Mouse (Mus musculus) intestine, postnatal 0 days (tissue): Measurements from ENCODE around the gene Sfmbt1. TPM values are rescaled to one million over a fixed set of nuclear protein-coding genes. Genes with fewer than 3 reads are reported as not detected.

Source experiments
- ATAC-seq: fragments of 200-750 bp; cut with Nextera tagmentation; 2 replicates; pipeline ENCODE4 v1.8.0; 2017; ENCODE audit warnings: mild to moderate bottlenecking, moderate TSS enrichment, moderate library complexity
- H3K27ac ChIP-seq: fragments of 300-500 bp; sonication (generic); 2 replicates; pipeline ENCODE4 v1.5.1; 2014; ENCODE audit warnings: mild to moderate bottlenecking, low read depth, low read length, moderate library complexity
- H3K27me3 ChIP-seq: fragments of 300-500 bp; sonication (generic); replicated peaks from 2 replicates; pipeline ENCODE4 v1.6.1; 2014; ENCODE audit warnings: low read length, mixed read lengths; ENCODE audit not compliant: control insufficient read depth, insufficient read depth
- H3K36me3 ChIP-seq: fragments of 300-500 bp; sonication (generic); 2 replicates; pipeline ENCODE4 v1.6.1; 2014; ENCODE audit warnings: mild to moderate bottlenecking, moderate library complexity; ENCODE audit not compliant: control insufficient read depth, insufficient read depth
- H3K4me1 ChIP-seq: fragments of 300-500 bp; sonication (generic); replicated peaks from 2 replicates; pipeline ENCODE4 v1.6.1; 2014; ENCODE audit warnings: antibody characterized with exemption, low read length, mixed read lengths; ENCODE audit not compliant: control insufficient read depth, insufficient read depth
- H3K4me2 ChIP-seq: fragments of 300-500 bp; sonication (generic); replicated peaks from 2 replicates; pipeline ENCODE4 v1.6.1; 2014; ENCODE audit warnings: low read depth, mild to moderate bottlenecking, moderate library complexity
- H3K4me3 ChIP-seq: fragments of 300-500 bp; sonication (generic); 2 replicates; pipeline ENCODE4 v1.5.1; 2014; ENCODE audit warnings: low read depth, low read length
- H3K9ac ChIP-seq: fragments of 300-500 bp; sonication (generic); 2 replicates; pipeline ENCODE4 v1.6.1; 2014; ENCODE audit warnings: mild to moderate bottlenecking, low read depth, low read length
- H3K9me3 ChIP-seq: fragments of 300-500 bp; sonication (generic); 2 replicates; pipeline ENCODE4 v1.6.1; 2016; ENCODE audit warnings: mixed run types; ENCODE audit not compliant: control insufficient read depth
- CTCF ChIP-seq: sonication (generic); IDR thresholded peaks from 2 replicates; pipeline ENCODE4 v1.5.1; 2016; ENCODE audit warnings: low read depth, mild to moderate bottlenecking, control low read depth, antibody characterized with exemption, moderate library complexity
- WGBS: fragments of 180-500 bp; shearing (Covaris S2); extraction: QIAGEN DNeasy Blood & Tissue Kit; methylation state at CpG from one replicate; pipeline ENCODE4 v1.1.7; 2014; 5-methylcytosine and 5-hydroxymethylcytosine counted together
- polyA plus RNA-seq: library from polyadenylated mRNA; unstranded; fragments of >200 nt; fragmentation: Nextera tagmentation; extraction: Ambion mirVana; gene quantifications from 2 replicates; pipeline ENCODE4 v1.2.1, GENCODE M21; 2015

Gene Sfmbt1
- polyA plus RNA-seq, 1 experiment from 2014 or later, result 11.4 TPM

DNA sequence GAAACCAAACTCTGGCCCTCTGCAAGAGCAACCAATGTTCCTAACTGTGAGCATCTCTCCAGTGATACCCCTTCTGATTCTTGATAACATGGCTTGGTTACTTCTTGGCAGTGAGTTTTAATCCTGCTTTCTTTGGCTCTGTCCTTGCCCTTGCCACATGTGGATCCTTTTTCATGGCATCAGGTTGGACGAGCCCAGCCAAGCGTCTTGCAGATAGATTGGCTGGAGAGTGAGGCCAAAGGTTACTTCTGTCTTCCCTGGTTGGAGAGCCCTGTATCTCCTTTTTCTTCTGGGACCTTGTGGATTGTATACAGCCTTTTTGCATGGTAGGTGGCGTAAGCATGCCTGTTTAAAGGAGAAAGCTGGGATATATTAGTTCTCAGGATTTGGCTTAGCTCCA, 129.1 kb downstream of the Sfmbt1 start:
- no peak overlapping the region for H3K9ac ChIP-seq
- no peak for ATAC-seq
- WGBS, result 79% methylated on average over 3 of the region's 3 CpGs
- no peak overlapping the region for H3K27ac ChIP-seq
- no peak for TF ChIP-seq CTCF
- no peaks in the 10 kb centered on the region for H3K4me1 ChIP-seq
- H3K4me2 ChIP-seq, result no peak overlapping the region
- H3K4me3 ChIP-seq, result no peak overlapping the region
- H3K36me3 ChIP-seq, result no peaks in the 10 kb centered on the region; the same call in 1 of the 2 replicates
- no peaks in the 10 kb centered on the region for H3K9me3 ChIP-seq
- H3K27me3 ChIP-seq, result no peaks in the 10 kb centered on the region

DNA sequence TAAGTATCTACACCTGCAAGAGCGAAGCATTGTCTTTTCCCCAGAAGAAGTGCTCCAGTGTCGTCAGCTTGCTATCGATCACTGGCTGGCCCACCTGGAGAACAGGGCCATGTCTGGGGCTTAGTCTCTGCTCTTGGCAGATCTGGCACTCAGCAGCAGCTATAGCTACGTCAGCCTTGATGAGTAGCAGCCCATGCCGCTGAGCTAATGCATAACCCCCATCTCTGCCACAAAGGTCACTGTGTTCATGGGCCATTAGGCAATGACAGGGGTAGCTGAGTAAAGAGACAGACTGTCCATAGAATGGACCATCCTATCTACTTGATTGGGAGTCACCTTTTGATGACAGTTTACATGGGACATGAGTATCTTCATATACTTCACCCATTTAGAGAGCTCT, 135.9 kb downstream of the Sfmbt1 start:
- TF ChIP-seq CTCF, result no peak
- 91% methylated on average over 5 of the region's 5 CpGs for whole genome bisulfite sequencing
- Histone ChIP-seq H3K36me3 (no peaks in the 10 kb centered on the region), H3K27ac (no peak overlapping the region), H3K9ac (no peak overlapping the region), H3K4me2 (no peak overlapping the region), H3K4me1 (no peaks in the 10 kb centered on the region), H3K4me3 (no peak overlapping the region), H3K27me3 (no peaks in the 10 kb centered on the region), H3K9me3 (no peaks in the 10 kb centered on the region)
- ATAC-seq, result no peak

DNA sequence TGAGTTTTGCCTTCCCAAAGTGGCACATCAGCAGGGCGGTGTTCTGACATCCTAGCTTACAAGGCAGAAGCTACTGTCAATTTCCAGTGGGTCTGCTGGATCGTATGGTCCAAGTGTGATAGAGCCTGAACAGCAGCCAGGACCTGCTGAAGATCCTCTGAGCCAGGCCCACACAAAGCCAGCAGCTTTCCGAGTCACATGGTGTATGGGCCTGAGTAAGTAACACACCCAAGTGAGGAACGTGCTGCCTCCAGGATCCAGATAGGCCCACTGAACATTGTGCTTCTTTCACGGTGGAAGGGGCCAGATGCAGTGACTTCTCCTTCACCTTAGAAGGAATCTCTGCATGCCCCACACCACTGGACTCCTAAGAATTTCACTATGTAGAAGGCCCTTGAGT, 137.7 kb downstream of the Sfmbt1 start:
- Histone ChIP-seq H3K4me2 (no peak overlapping the region), H3K9me3 (no peaks in the 10 kb centered on the region), H3K4me1 (no peaks in the 10 kb centered on the region), H3K27ac (no peak overlapping the region), H3K4me3 (no peak overlapping the region), H3K27me3 (no peaks in the 10 kb centered on the region), H3K9ac (no peak overlapping the region), H3K36me3 (no peaks in the 10 kb centered on the region)
- WGBS, result 63% methylated on average over 5 of the region's 5 CpGs
- ATAC-seq, result no peak
- TF ChIP-seq CTCF, result no peak

DNA sequence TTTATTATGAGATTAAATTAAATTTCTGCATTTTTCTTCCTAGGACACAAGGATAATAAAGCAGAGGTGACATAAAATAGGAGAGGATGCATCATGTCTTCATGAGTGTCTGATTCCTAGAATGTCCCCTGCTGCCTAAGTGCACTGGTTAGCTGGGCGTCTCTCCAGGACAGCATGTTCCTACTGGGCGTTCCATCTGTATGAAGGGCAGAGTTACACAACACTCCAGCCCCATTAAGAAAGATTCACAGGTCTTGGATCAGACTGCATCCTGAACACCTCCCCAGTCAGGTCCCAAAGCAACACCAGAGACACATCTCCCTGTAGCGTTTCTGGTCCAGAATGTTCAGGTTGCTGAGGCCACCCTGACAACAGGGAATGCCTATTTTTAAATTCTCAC, 140.7 kb downstream of the Sfmbt1 start:
- no peak overlapping the region for H3K4me2 ChIP-seq
- no peaks in the 10 kb centered on the region for H3K9me3 ChIP-seq
- H3K36me3 ChIP-seq, result no peaks in the 10 kb centered on the region
- no peaks in the 10 kb centered on the region for H3K4me1 ChIP-seq
- no peaks in the 10 kb centered on the region for H3K27me3 ChIP-seq
- no peak for ATAC-seq
- H3K27ac ChIP-seq, result no peak overlapping the region
- no peak for TF ChIP-seq CTCF
- H3K9ac ChIP-seq, result no peak overlapping the region
- 90% methylated on average over 3 of the region's 3 CpGs for WGBS
- no peak overlapping the region for H3K4me3 ChIP-seq

DNA sequence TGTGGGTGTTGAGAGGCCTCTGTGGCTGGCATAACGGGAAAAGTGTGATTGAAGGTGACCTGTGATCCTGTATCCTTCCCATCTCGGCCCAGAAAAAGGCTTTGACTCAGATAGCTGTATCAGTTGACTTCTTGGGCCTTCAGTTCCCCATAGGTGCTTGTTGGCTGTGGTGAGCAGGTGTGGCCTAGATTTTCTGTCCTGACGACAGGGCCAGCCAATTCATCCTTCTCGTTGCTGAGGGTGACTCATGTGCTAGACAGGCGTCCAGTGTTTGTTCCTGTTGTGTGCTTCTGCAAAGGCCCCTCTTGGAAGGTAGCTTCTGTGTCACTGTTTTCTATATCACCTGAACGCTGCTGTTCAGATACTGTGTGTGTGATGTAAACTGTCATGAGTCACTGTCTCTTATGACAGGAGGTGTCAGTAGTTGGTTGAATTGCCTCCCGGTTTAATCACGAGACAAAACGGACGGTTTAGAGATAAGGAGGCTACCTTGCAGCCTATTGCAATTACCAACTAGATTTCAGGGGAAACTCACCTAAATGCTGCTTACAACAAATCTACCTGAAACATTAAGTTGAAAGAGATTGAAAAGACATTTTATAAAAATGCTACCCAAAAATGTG, 142.3 kb downstream of the Sfmbt1 start:
- H3K4me1 ChIP-seq, result peaks cover 1% of the 10 kb centered on the region; the same call in 1 of the 2 replicates
- no peak overlapping the region for H3K9ac ChIP-seq
- TF ChIP-seq CTCF, result no peak
- H3K27ac ChIP-seq, result no peak overlapping the region
- H3K36me3 ChIP-seq, result no peaks in the 10 kb centered on the region
- no peak overlapping the region for H3K4me3 ChIP-seq
- no peaks in the 10 kb centered on the region for H3K27me3 ChIP-seq
- peak; percentile 65 for ATAC-seq
- WGBS, result 47% methylated on average over 10 of the region's 10 CpGs
- H3K4me2 ChIP-seq, result no peak overlapping the region
- H3K9me3 ChIP-seq, result no peaks in the 10 kb centered on the region

DNA sequence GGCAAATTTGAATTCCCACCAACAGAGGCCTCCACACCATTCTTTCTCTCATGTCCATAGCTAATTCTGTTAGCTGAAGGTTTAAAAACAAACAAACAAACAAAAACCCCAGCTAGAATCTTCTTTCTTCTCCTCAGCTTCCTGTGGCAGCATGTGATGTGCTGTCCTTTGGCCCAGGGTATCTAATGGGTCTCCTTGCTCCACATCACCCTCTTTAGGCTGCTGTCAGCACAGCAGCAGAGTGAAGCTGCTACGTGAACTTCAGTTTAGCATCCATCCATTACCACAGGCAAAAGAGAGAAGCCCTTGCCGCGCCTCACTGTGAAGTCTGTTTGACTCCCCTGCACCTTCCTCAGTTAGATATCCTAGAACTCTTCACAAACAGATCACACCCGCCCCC, 143.3 kb downstream of the Sfmbt1 start:
- no peaks in the 10 kb centered on the region for H3K27me3 ChIP-seq
- H3K4me2 ChIP-seq, result no peak overlapping the region
- no peaks in the 10 kb centered on the region for H3K9me3 ChIP-seq
- no peak for ATAC-seq
- no peaks in the 10 kb centered on the region for H3K36me3 ChIP-seq
- peak; percentile 71 for TF ChIP-seq CTCF
- no peak overlapping the region for H3K4me3 ChIP-seq
- peaks cover 3% of the 10 kb centered on the region; the same call in 1 of the 2 replicates for H3K4me1 ChIP-seq
- no peak overlapping the region for H3K9ac ChIP-seq
- 82% methylated on average over 4 of the region's 4 CpGs for WGBS
- H3K27ac ChIP-seq, result no peak overlapping the region
